Mouse (Mus musculus): Measurements from ENCODE around the gene Hoxb5.

Gene Hoxb5

DNA sequence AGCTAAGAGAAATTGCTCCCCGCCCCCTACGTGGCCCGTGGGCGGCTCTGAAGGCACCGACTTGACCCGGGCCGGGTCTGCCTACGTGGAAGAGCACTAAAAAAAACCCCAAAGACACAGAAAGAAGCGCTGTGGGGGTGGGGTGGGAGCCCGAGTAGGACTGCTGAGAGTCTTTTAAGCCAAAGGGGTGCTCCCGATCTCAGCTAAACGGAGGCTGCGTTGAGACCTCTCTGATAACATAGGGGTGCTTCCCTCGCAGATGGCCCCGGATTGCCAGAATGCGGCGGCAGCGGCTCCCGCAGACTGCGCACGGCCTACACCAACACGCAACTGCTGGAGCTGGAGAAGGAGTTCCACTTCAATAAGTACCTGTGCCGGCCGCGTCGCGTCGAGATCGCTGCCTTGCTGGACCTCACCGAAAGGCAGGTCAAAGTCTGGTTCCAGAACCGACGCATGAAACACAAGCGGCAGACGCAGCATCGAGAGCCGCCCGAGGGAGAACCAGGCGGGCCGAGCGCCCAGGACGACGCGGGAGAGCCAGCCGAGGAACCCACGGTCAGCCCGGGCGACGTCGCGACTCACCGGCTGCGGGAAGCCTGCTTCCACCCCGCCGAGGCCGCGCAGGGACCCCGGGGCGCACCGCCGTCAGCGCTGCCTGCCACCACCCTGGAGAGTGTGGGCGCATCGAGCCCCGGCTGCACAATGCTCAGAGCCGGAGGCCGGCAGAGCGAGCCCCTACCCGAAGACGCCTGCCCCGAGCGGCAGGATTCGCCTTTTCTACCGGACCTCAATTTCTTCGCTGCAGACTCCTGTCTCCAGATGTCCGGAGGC lies 49.8 kb downstream of the Hoxb5 start:
- no peak for DNase-seq (ENCODE audit: low read depth, low spot score)

DNA sequence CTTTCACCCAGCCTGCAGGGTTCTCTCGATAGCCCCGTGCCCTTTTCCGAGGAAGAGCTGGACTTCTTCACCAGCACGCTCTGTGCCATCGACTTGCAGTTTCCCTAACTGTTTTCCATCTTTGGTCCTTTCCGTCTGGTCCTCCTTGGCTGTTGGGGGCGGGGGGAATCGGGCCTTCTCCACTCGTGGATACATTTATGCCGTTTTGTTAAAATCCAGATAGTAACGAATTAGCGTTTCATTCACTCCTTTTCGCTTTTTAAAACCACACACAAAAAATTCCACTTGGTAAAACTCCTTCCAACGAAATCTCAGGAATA lies 50.3 kb downstream of the Hoxb5 start:
- no peak for DNase-seq (ENCODE audit: low read depth, low spot score)

DNA sequence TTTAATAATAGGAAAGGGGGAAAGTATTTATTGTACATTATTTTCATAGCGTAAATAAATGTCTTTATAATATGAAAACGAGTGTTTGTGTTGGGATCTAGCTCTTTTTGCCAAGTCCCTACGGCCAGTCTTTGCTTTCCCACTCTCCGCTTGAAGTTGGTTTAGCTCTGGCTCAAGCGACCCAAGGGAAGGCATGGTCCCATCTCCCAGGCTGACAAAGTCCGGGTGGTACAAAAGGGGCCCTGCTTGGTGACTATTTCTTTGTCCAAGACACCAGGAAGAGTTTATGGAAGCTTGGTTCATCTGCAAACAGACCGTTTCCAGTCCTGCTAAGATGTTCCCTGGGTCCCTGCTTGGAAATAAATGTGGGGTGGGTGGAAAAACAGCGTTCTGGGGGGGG lies 50.8 kb downstream of the Hoxb5 start:
- DNase-seq (ENCODE audit: low read depth, low spot score) = no peak

DNA sequence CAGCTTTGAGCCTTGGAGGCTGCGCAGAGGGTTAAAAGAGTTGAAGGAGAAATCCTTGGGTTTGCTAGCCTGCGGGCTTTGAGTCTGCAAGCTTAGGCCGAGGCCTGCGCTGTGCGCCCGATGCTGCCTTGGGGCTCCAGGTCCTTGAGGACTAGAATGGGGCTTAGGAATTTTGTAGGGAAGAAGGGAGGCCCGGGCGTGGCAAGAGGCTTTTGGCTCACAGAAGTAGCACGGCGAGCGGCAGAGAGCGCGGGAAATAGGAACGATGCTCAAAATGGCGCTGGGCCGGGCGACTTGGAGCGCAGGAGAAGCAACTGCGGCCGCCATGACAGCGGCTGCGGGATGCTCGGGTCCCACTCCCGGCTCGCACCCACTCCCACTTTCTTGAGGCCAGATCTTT lies 51.2 kb downstream of the Hoxb5 start:
- DNase-seq (ENCODE audit: low read depth, low spot score) = no peak

DNA sequence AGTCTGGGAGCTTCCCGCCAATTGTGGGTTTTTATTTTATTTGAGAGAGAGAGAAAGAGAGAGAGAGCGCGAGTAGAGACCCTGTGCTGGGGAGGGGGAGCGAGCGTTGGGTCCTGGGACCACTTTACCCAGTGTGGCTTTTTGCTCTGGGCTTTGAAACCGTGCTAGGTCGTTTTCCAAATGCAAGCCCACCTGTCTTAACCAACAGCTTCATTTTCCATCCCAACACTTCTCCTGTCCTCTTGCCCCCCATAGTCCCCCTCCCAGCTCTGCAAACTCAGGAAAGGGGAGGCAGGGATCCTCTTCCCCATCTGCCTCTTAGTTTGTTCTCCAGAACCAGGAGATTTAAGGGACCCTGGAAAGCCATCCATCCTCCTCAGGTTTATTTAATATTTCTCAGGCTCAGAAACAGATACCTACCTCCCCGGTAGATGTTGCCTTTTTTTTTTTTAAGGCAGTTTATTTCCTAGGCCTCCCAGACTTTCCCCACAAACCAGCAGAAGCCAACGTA lies 51.7 kb downstream of the Hoxb5 start:
- no peak for DNase-seq (ENCODE audit: low read depth, low spot score)

Measured in brain, adult 2 months (tissue).